Mouse (Mus musculus): ENCODE results near the gene Pcsk5.

The Pcsk5 gene

DNA sequence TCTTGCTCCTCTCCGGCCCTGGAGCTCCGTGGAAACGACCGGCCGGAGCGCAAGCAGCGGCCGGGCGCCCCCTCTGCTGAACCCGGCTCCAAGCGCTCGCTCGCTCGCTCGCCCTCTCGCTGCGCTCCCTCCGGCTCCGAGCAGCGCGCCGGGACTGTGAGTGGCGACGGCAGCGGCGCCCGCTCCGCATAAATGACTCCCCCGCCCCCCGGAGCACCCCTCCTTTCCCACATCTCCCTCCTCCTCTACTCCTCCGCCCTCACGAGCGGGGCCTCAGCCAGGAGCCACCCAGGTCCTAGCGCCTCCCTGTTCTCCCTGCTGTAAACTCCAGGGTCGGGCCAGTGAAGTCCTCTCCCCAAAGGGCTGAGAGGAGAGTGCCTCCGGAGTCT, at the start of gene Pcsk5:
Gene Pcsk5 (minus strand): TSS at position 162 of the 389 bp plus-strand sequence.
- peak; percentile 72 to 77 for DNase-seq

DNA sequence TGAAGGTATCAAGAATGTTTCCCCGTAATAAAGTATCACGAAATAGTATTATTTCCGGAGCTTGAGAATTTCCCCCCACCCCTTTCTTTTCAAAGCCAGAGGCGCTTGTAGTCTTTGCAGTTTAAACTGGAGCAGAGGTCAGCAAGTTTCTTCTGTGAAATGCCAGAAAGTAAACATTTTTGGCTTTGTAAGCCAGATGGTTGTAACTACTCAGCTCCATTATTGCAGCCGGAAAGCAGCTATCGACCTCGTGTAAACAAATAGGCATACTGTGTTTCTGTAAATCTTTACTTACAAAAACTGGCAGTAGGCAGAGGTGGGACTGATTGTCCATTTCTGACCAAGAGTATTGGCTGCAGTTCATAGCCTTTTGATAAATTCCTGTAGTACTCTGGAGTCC, 38.4 kb upstream of the Pcsk5 start:
- no peak for DNase-seq

DNA sequence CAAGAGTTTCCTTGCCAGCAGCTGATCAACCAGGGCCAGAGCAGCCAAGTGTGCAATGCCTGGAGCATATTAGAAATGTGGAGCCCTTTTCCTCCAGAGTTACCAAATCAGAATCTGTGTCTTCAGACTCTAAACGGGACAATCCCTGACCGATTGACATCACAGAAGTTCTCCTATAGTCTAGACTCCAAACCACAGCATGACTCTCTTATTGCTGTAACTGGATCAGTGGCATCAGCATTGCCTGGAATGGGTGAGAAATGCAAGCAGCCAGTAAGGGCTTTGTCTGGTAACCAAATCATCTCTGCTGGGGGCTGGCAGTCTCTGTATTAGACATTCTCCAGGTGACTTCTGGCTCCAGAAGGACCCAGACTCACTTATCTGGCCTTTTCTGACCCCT, 37.0 kb upstream of the Pcsk5 start:
- no peak for DNase-seq

DNA sequence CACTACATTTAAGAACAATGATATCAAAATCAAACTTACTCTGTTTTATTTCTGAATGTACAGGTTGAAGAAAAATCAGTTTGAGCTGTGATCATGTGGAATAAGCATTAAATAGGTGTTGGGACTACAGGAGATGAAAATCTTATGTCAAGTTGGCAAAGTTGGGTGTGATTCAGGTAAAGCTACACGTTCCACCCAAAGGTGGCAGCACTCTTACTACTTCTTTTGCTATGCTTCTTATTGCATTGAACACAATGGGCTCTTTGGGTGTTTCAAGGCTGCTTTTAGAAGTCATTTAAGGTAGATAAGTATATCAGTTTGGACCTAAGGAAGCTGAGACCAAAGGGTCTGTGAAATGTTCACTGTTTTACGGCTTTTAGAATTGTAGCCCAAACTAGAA, 36.3 kb upstream of the Pcsk5 start:
- DNase-seq: no peak

DNA sequence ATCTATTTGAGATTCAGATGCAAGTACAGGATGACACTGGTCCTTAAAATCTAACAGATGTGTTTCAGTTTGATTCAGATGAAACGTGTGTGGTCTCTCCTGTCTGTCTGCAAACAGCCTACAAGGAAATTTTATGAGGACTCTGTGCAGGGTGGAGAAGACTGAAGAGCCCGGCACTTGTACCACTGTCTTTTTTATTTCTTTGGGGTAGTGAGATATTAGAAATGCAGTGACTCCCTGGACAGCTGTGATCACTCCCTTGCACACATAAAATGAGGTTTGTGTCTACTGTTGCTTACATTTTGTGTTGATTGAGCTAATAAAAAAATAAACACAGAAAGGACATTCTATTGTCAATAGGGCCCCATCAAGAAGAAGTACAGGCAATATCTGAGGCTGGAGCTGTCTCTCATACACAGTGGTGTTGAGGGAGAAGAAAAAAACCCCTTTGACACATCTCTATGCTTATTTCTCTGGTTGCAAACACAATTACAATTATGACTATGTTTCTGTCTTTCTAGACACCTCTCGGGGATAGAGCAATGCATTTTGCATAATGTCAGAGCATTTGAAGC, 29.0 kb upstream of the Pcsk5 start:
- no peak for DNase-seq

DNA sequence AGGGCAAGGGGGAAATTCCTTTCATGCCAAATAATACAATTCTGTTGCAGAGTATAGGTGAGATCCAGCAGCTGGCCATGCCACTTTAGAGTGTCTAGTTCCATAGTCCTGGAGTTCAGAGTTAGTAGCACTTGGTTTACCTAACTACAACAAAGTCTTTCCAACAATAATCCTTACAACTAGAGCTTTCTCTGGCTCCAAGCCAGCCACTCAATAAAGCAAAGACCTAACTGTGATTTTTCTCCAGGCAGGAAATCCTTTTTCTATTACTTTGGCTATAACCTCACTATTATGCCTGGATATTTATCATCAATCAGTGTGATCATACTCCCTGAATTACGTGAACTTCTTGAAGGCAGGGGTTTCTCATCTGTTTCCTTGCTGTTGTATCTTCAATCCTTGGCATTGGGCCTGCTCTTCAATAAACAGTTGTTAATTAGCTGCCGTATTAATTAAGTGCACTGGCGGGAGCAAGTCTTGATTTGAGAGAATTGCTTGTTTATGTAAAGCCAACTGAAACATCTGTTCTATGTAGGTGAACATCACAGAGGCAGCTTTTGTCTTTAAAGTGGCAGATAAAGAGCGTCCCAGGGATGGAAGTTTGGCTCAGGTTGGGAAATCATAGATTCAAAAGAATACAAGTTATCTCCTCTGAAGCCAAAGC, 23.1 kb upstream of the Pcsk5 start:
- DNase-seq: no peak

- DNase-seq: no peak
Measured at GRCm38 (mm10) chr19:17856741-17857140, 19.3 kb upstream of the Pcsk5 start.

- DNase-seq: no peak
Measured at GRCm38 (mm10) chr19:17848417-17848816, 11.0 kb upstream of the Pcsk5 start.

DNA sequence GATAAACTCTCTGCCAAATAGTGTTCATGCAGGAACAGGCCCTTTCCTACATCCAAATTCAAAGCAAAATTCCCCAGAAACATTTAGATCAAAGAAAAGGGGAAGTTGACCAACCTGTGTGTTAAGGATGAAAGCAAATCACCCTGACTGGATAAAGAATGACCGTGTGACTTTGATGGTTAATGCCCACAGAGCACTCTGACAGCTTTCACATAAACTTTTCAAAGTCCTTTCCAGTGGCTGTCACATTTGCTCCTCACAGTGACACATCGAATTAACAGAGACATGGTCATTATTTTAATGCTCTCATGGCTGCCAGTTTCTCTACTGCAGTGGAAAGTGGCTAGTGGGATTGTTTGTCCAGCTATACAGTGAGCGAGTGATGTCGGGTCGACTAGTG, 8.5 kb upstream of the Pcsk5 start:
- no peak for DNase-seq

- DNase-seq: no peak
Measured at GRCm38 (mm10) chr19:17841586-17841985, 4.2 kb upstream of the Pcsk5 start.

DNA sequence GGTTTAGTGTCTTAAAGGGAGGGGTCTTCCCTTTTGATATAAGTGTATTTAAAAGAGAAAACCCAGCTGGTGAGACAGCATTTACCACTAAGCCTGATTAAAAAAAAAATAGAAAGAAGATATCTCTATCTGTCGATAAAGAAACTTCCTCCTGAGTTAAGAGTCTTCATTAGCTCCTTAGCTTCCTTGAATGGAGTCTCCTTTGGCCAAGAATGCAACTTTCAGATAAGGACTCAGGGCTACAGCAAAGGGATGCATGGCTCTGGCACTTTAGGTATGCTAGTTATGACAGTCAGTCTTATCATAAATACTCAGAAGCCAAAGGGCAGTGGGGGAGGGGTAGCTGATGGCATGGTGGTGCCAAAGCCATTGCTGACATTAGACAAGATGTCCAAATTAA, 2.4 kb upstream of the Pcsk5 start:
- DNase-seq: no peak

DNA sequence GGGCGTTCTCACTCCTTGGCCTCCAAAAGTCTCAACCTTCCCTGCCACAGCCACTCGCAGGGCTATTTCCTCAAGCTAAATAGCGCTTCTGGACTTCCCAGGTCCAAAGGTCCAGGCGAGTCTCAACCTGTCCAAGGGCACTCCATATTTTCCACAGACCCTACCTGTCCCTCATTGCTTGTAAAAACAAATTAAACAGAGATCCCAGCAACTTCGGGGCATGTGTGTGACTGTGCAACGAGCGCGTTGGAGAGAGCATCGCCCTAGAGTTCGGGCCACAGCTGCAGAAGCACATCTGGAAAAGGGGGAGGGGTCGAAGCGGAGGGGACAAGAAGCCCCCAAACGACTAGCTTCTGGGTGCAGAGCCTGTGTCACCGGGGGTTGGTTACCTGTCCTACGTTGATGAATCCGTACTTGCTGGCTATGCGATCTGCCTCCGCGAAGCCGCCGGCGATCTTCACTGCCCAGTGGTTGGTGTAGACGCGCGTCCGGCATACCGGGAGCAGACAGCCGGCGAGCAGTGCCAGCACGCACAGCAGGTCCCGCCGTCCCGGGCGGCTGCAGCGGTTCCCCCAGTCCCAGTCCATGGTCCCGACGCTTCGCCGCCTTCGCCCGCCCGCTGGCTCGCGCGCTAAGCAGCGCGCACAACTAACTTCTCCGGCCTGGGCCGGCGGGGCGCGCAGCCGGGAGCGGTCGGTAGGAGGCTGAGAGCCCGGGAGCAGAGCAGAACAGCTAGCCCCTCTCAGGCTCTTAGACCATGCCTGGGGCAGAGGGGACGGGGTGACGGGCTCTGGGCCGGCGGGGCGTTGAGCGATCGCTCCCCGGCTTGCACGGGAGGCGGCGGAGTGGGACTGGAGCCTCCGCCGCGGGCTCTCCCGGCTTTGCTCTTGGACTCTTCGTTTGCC, 614 bp downstream of the Pcsk5 start:
- peak; percentile 28 to 37 for DNase-seq

- DNase-seq: peak in 1 of 2 experiments; percentile 7
Measured at GRCm38 (mm10) chr19:17835681-17836565, 1.5 kb downstream of the Pcsk5 start.

DNA sequence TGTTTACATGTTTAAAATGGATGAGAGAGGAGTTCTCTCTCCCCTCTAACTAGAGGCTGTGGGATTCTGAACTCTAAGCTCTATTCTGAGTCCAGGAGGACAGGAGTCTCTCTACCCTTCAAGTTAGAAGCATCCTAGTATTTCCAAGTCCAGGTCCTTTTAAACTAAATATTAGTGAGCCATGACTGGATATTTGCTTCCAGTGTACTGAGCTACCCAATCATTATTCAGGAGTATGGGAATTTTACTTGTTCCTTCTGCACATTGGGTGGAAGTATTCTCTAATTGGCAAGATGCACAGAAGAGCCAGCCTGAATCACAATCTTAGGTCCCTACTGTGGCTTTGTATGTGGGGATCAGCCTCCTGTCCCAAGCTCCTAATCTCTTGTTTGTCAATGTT, 2.5 kb downstream of the Pcsk5 start:
- no peak for DNase-seq

GRCm38 (mm10) chr19:17831376-17831775, 6.1 kb downstream of the Pcsk5 start:
- no peak for DNase-seq

DNA sequence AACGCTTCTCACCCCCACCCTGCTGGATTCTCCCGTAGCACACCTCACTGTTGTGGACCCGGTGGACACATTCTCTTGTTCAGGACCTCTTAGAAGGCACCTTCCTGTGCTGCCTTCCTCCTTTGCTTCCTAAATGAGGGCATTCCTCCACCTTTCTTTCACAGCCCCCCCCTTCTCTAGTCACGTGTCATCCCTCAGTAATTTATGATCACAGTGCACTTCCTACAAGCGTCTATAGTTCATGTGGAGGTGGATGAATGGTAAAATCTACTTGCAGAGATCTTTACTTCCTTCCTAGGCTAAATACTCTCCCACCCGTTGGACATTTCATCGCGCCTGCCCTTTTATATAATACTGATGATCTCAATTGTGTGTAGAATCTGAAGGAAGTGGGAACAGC, 9.0 kb downstream of the Pcsk5 start:
- no peak for DNase-seq

DNA sequence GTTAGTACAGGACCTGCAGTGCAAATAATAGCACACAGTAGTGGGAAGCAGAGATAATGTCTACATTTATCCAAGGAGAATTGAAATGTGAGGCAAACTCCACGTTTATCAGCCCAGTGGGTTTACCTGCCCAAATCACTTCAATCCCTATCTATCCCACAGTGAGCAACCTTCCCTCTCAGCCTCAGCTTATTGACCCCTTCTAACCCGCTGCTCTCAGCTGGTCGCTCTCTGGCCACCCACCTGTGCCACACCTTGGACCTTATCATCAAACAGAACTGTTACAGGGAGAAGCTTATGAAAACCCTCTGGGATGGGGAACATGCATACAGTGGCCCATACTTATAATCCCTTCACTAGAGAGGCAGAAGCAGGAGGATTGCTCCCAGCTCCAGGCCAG, 10.7 kb downstream of the Pcsk5 start:
- DNase-seq: no peak

DNA sequence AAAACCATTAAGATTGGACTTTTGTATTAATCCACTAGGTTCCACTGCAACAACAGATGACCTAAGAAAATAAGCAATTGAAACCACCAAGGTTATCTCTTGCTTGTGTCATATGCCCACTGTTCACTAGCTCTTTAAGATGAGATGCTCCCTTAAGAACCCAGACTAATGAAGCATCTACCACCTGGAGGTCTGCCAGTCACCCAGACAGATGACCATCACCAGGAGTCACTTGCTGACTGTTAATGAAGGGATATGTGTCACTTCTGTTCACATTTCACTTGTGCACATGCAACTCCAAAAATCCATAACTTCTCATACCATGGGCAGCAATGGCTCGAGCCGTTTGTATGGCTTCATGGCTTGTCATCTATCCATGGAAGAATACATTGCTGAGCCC, 17.4 kb downstream of the Pcsk5 start:
- DNase-seq: no peak

DNA sequence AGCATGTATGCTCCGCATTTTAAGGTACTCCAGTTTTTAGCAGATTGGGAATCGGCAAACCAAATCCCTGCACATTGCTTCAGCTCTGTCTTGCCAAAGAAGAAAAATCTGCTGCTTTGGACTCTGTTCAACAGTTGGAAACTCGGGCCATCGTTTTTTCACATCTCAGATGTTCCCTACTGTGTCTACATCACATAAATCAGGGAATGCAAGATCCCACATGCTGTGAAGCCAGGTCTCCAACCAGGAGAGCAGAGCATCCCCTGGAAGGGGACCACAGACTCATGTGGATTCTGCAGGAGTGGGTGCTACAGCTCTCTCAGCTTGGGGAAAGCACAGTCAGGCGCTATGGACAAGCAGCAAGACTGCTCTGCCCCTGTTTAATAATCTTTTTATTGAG, 18.4 kb downstream of the Pcsk5 start:
- peak; percentile 14 to 43 for DNase-seq

GRCm38 (mm10) chr19:17815062-17815461, 22.4 kb downstream of the Pcsk5 start:
- no peak for DNase-seq

DNA sequence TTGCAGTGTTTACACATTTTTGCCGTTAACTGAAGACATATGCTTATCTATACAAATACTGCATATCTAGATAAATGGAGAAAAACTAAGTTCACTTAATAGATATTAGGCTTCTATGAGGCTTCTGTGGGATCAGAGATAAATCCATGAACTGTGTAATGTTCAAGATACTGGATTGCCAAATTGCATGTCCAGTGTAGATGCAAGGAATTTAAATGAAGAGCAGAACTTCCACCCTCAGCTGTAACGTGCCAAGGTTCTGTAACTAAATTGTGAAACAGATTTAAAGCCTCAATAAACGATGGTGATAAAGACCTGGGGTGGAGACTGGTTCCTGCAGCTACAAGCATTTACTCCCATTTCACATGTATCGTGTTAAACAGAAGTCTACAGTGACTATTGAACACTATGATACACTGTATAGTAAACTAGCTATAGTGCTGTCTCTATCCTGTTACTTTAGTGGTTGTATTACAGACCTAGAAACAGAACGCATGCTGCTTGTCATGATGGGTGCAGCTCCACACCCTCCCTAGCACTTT, 23.9 kb downstream of the Pcsk5 start:
- no peak for DNase-seq

DNA sequence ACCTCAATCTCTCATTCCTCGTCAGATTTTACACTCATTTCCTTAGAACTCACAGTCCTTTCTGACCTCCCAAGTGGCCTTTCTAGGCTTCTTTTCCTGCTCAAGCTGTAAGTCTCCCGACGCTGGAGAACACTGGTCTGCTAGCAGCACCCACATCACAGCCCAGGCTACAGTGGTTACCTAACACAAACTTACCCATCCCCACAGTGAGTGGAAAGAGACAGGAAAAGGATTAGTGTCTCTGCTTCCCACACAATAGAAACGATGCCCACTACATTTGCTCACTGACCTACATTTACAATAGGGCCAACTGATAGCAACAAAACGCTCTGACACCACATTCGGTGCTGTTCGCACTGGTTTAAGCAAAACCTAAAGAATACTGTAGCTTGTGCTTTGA, 24.8 kb downstream of the Pcsk5 start:
- DNase-seq: no peak

- DNase-seq: no peak
Measured at GRCm38 (mm10) chr19:17806626-17807025, 30.8 kb downstream of the Pcsk5 start.

Data from cerebellum, postnatal 36 days (tissue).